Mouse (Mus musculus) megakaryocyte, embryonic 14.5 days (primary cell): ENCODE results near the gene Rbfox2.

ENCODE experiments used
- FLI1 ChIP-seq: IDR thresholded peaks from 2 replicates; pipeline ENCODE4 v1.6.1; 2012; ENCODE audit warnings: low read length, inconsistent platforms, mixed read lengths
- GATA1 ChIP-seq: IDR thresholded peaks from 3 replicates; pipeline ENCODE4 v1.6.1; 2012; ENCODE audit warnings: mixed read lengths, low read length, inconsistent platforms, borderline replicate concordance

DNA sequence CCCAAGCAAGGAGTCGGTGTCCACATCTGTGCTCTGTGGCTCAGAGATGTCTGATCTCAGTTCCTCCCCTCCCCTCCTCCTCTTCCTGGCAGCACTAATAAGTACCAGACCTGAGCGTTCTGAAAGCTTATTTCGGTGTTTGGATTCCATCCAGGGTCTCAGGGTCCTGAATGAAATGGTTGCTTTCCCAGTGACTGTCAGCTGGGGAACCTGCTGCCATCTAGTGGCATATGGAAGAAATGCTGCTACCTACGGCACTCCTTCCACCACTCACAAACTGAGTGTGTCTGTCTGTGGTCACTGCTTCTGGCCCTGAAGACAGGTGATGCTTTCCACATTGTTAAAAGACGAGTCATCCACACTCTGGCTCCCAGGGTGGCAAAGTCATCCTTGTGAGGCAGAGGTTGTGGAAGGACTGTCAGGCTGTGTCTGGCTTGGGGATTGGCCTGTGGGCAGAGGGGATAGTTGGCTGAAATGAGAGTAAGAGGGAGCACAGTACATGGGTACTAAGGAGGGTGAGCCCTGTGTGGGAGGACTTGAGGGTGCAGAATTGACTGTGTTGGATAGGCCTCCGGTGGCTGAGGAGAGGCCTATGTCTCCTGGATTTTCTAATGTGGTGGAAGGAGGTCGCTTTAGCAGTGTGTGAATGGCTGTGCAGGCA, 277.3 kb downstream of the Rbfox2 start:
- no peak for TF ChIP-seq GATA1
- TF ChIP-seq FLI1, result no peak
